Mouse (Mus musculus) cortical plate, adult 2 months (tissue): Measurements from ENCODE around the gene Mei1. TPM values are rescaled to one million over a fixed set of nuclear protein-coding genes. Genes with fewer than 3 reads are reported as not detected.
A peak's percentile ranks its signal among the peaks of the same experiment; 100 is the strongest.

Source experiments
- H3K27ac ChIP-seq: fragments of 200-500 bp; 2 replicates; pipeline ENCODE4 v1.5.1; 2012; ENCODE audit warnings: low read length, control low read depth, inconsistent platforms; ENCODE audit not compliant: insufficient read depth
- H3K4me1 ChIP-seq: fragments of 200-500 bp; 2 replicates; pipeline ENCODE4 v1.6.1; 2011; ENCODE audit warnings: low read length; ENCODE audit not compliant: control insufficient read depth, insufficient read depth
- H3K4me3 ChIP-seq: fragments of 200-500 bp; 2 replicates; pipeline ENCODE4 v1.5.1; 2011; ENCODE audit warnings: mild to moderate bottlenecking, low read length, control low read depth; ENCODE audit not compliant: insufficient read depth
- CTCF ChIP-seq: fragments of 200-500 bp; IDR thresholded peaks from 2 replicates; pipeline ENCODE4 v1.5.1; 2011; ENCODE audit warnings: mild to moderate bottlenecking, control low read depth, low read length; ENCODE audit not compliant: insufficient read depth; ENCODE audit errors: extremely low read depth
- POLR2A ChIP-seq: fragments of 200-500 bp; IDR thresholded peaks from 2 replicates; pipeline ENCODE4 v1.6.1; 2011; ENCODE audit warnings: mild to moderate bottlenecking, low read length, control low read depth; ENCODE audit not compliant: insufficient read depth; ENCODE audit errors: extremely low read depth
- polyA plus RNA-seq: library from polyadenylated mRNA; depleted of rRNA; stranded (reverse); fragments of >200 nt; gene quantifications from 2 replicates; pipeline ENCODE4 v1.2.3, GENCODE M21; 2012

Mei1 gene
- polyA plus RNA-seq, 1 experiment: 6.1 TPM

- TF ChIP-seq POLR2A: no peak
- Histone ChIP-seq H3K27ac (no peak overlapping the region), H3K4me1 (peaks cover 13% of the 10 kb centered on the region), H3K4me3 (no peak overlapping the region)
Measured at GRCm38 (mm10) chr15:82160731-82161640, 91.2 kb downstream of the Mei1 start.

GRCm38 (mm10) chr15:82161965-82162600, 92.3 kb downstream of the Mei1 start:
- TF ChIP-seq POLR2A (no peak), CTCF (no peak)
- peaks cover 15% of the 10 kb centered on the region for H3K4me1 ChIP-seq

GRCm38 (mm10) chr15:82163356-82164060, 93.7 kb downstream of the Mei1 start:
- Histone ChIP-seq H3K4me3 (no peak overlapping the region), H3K27ac (no peak overlapping the region), H3K4me1 (peaks cover 13% of the 10 kb centered on the region)
- TF ChIP-seq POLR2A (no peak), CTCF (no peak)

More at GRCm38 (mm10) chr15:82161965-82162600, 92.3 kb downstream of the Mei1 start:
- no peak overlapping the region for H3K27ac ChIP-seq
- no peak overlapping the region for H3K4me3 ChIP-seq

GRCm38 (mm10) chr15:82164061-82164399, 94.2 kb downstream of the Mei1 start:
- Histone ChIP-seq H3K4me3 (no peak overlapping the region), H3K4me1 (peaks cover 12% of the 10 kb centered on the region), H3K27ac (no peak overlapping the region)
- TF ChIP-seq CTCF (no peak), POLR2A (no peak)

GRCm38 (mm10) chr15:82164496-82164895, 94.7 kb downstream of the Mei1 start:
- no peak overlapping the region for H3K4me3 ChIP-seq
- peaks cover 10% of the 10 kb centered on the region for H3K4me1 ChIP-seq
- no peak overlapping the region for H3K27ac ChIP-seq
- TF ChIP-seq CTCF (no peak), POLR2A (no peak)

- H3K4me3 ChIP-seq: no peak overlapping the region
- peaks cover 9% of the 10 kb centered on the region for H3K4me1 ChIP-seq
- H3K27ac ChIP-seq: no peak overlapping the region
- TF ChIP-seq CTCF (peak; percentile 90), POLR2A (no peak)
Measured at GRCm38 (mm10) chr15:82165332-82166239, 95.8 kb downstream of the Mei1 start.

GRCm38 (mm10) chr15:82166240-82167100, 96.7 kb downstream of the Mei1 start:
- Histone ChIP-seq H3K4me3 (no peak overlapping the region), H3K4me1 (peaks cover 9% of the 10 kb centered on the region), H3K27ac (no peak overlapping the region)
- TF ChIP-seq CTCF (no peak), POLR2A (no peak)

- peaks cover 9% of the 10 kb centered on the region for H3K4me1 ChIP-seq
- no peak overlapping the region for H3K27ac ChIP-seq
- TF ChIP-seq CTCF (no peak), POLR2A (no peak)
- no peak overlapping the region for H3K4me3 ChIP-seq
Measured at GRCm38 (mm10) chr15:82167201-82168168, 97.7 kb downstream of the Mei1 start.
